Mouse (Mus musculus) G1E (cell line): ENCODE measurements around the gene Commd1. TPM values are rescaled to one million over a fixed set of nuclear protein-coding genes. Genes with fewer than 3 reads are reported as not detected.

Source experiments
- ATAC-seq: 2 replicates; pipeline ENCODE4 v1.8.0; 2016; ENCODE audit warnings: mild to moderate bottlenecking; ENCODE audit not compliant: insufficient number of reproducible peaks, poor library complexity, low FRiP score, severe bottlenecking; ENCODE audit errors: extremely low read depth
- DNase-seq: peaks from one replicate; pipeline ENCODE4 v3.0.0; 2012; ENCODE audit warnings: low spot score
- H3K27me3 ChIP-seq: 2 replicates; pipeline ENCODE4 v1.6.1; 2012; ENCODE audit warnings: mild to moderate bottlenecking, low read length, inconsistent platforms; ENCODE audit not compliant: insufficient read depth
- H3K36me3 ChIP-seq: replicated peaks from 2 replicates; pipeline ENCODE3; 2012; ENCODE audit warnings: mild to moderate bottlenecking, inconsistent platforms
- H3K4me1 ChIP-seq: 2 replicates; pipeline ENCODE4 v1.6.1; 2012; ENCODE audit warnings: low read depth, low read length, inconsistent platforms, mixed read lengths; ENCODE audit not compliant: insufficient read depth
- H3K4me3 ChIP-seq: 2 replicates; pipeline ENCODE4 v1.5.1; 2012; ENCODE audit warnings: low read depth, mild to moderate bottlenecking, inconsistent platforms, low read length, moderate library complexity, mixed read lengths
- H3K9me3 ChIP-seq: replicated peaks from 2 replicates; pipeline ENCODE4 v1.6.1; 2012; ENCODE audit warnings: inconsistent platforms
- CTCF ChIP-seq: IDR thresholded peaks from 2 replicates; pipeline ENCODE4 v1.5.1; 2012; ENCODE audit warnings: low read depth, low read length, inconsistent platforms, mixed read lengths
- GATA1 ChIP-seq: IDR thresholded peaks from 2 replicates; pipeline ENCODE4 v1.6.1; 2012; ENCODE audit warnings: borderline replicate concordance, low read length, inconsistent platforms, mixed read lengths
- GATA2 ChIP-seq: IDR thresholded peaks from 2 replicates; pipeline ENCODE4 v1.6.1; 2012; ENCODE audit warnings: low read depth, low read length, inconsistent platforms, borderline replicate concordance
- POLR2AphosphoS5 ChIP-seq: IDR thresholded peaks from 2 replicates; pipeline ENCODE4 v1.6.1; 2012; ENCODE audit warnings: low read depth, low read length, inconsistent platforms; ENCODE audit not compliant: insufficient replicate concordance
- TAL1 ChIP-seq: conservative IDR thresholded peaks from 2 replicates; pipeline ENCODE4 v1.6.1; 2012; ENCODE audit warnings: low read depth, low read length, inconsistent platforms, mixed read lengths
- polyA plus RNA-seq: library from polyadenylated mRNA; stranded (reverse); fragments of >175 nt; gene quantifications from 2 replicates; pipeline ENCODE4 v1.2.3, GENCODE M21; 2012
- total RNA-seq, 2 experiments: library from RNA; stranded (forward) in 1 of 2; stranded (reverse) in 1 of 2; fragments of 200-1000 nt in 1 of 2; fragments of >200 nt in 1 of 2; fragmentation: Nextera tagmentation in 1 of 2; gene quantifications; 2 replicates each; pipeline ENCODE4 v1.2.3; 2014 to 2017

The Commd1 gene
- total and polyA plus RNA-seq, 3 experiments: 34.1 to 93.9 (median 74.4) TPM

DNA sequence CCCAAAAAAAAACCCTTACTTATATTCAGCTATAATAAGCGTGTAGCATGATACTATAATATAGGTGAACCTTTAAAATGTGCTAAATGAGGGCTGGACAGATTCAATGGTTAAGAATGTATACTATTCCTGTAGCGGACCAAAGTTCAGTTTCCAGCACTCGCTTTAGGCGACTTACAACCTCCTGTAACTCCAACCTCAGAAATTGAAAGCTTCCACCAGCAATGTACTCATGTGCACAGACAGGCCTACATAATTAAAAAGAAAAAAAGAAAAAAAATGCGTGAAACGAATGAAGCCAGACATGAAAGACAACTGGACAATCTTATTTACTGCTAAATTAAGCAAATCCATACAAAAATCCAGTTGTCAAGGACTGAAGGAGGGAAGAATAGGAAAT lies 664 bp upstream of the Commd1 start:
- no peak for ATAC-seq
- TF ChIP-seq CTCF (no peak), TAL1 (no peak)
- Histone ChIP-seq H3K9me3 (no peaks in the 10 kb centered on the region), H3K36me3 (peaks cover 21% of the 10 kb centered on the region), H3K4me3 (peak overlapping the region; percentile 84; the same call in 1 of the 2 replicates), H3K27me3 (no peaks in the 10 kb centered on the region), H3K4me1 (peaks cover 28% of the 10 kb centered on the region)
- no peak for DNase-seq

DNA sequence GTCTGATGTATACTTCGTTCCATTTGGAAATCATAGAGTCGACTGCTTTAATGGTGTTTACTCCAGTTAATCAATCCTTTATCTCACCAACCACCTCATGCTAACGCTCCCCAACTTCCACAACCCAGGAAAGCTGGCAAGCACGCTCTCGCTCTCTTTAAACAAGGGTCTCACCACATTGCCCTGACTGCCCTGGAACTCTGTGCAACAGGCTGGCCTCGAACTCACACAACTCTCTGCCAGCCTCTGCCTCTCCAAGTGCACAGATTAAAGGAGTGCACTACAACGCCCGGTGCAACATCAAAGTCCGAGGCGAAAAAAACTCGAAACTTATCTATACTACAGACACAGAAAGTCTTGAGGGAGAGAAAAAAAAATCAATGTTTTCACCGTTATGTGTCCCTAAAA lies 635 bp downstream of the Commd1 start:
- Histone ChIP-seq H3K4me1 (peaks cover 35% of the 10 kb centered on the region), H3K4me3 (peak overlapping the region; percentile 84), H3K27me3 (no peaks in the 10 kb centered on the region), H3K9me3 (no peaks in the 10 kb centered on the region), H3K36me3 (peaks cover 32% of the 10 kb centered on the region)
- TF ChIP-seq CTCF (no peak), TAL1 (no peak), GATA2 (no peak), GATA1 (no peak), POLR2AphosphoS5 (no peak)
- DNase-seq (no peak), ATAC-seq (no peak)

DNA sequence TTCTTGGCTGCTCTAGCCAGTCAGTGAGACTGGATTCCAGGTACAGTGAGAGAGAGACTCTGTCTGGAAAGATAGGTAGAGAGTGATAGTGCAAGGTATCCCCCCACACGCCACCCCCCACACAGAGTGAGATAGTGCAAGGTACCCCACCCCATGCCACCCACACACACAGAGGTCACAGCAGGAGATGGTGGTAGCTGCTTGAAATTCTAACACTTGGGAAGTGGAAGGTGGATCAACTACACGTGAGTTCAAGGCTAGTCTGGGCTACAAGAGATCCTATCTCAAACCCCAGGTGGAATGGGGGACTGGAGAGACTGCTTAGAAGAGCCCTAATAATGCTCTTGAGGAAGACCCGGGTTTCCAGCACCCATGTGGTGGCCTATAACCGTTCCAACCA lies 1.1 kb downstream of the Commd1 start:
- Histone ChIP-seq H3K27me3 (no peaks in the 10 kb centered on the region), H3K36me3 (peaks cover 37% of the 10 kb centered on the region), H3K9me3 (no peaks in the 10 kb centered on the region), H3K4me3 (peak overlapping the region; percentile 84), H3K4me1 (peaks cover 35% of the 10 kb centered on the region)
- TF ChIP-seq GATA1: no peak
- TF ChIP-seq CTCF: no peak
- TF ChIP-seq GATA2: no peak
- no peak for TF ChIP-seq TAL1
- TF ChIP-seq POLR2AphosphoS5: no peak
- DNase-seq (no peak), ATAC-seq (no peak)

DNA sequence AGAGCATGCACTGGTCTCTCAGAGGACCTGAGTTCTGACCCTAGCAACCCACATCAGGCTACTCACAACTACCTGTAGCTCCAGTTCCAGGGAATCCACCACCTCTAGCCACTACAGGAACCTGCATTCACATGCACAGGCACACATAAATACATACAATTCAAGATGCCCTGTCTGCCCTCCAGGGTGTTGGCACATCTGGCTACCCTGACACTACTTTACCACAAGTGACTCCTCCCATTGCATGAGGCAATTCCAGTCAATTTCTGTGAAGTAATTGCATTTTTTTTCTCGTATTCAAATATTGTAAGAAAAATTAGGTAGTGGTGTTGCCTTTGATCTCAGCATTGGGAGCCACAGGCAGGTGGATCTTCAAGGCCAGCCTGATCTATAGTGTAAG lies 3.0 kb downstream of the Commd1 start:
- ATAC-seq: no peak
- H3K9me3 ChIP-seq: no peaks in the 10 kb centered on the region
- no peaks in the 10 kb centered on the region for H3K27me3 ChIP-seq
- TF ChIP-seq CTCF (no peak), GATA2 (no peak), GATA1 (no peak), TAL1 (no peak), POLR2AphosphoS5 (no peak)
- no peak for DNase-seq
- H3K36me3 ChIP-seq: peaks cover 44% of the 10 kb centered on the region
- no peak overlapping the region for H3K4me3 ChIP-seq
- H3K4me1 ChIP-seq: peaks cover 41% of the 10 kb centered on the region

DNA sequence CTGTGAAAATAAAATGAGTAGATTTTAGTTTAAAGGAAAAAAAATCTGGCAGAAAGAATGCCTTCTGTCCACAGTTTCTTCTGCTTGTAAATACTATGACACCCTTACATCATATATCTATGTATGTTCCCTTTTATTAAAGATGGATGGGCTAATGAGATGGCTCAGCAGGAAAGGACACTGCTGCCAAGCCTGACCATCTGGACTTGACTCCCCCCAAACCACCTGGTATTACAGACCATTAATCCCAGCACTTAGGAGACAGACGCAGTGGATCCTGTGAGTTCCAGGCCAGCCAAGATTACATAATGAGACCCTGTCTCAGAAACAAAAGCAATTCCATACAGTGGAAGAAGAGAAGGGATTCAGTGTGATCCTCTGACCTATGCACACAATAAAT lies 3.5 kb downstream of the Commd1 start:
- ATAC-seq (no peak), DNase-seq (no peak)
- no peak for TF ChIP-seq TAL1
- TF ChIP-seq GATA2: no peak
- no peak for TF ChIP-seq CTCF
- no peak for TF ChIP-seq GATA1
- TF ChIP-seq POLR2AphosphoS5: no peak
- Histone ChIP-seq H3K4me3 (no peak overlapping the region), H3K4me1 (peaks cover 46% of the 10 kb centered on the region), H3K36me3 (peaks cover 49% of the 10 kb centered on the region), H3K9me3 (no peaks in the 10 kb centered on the region), H3K27me3 (no peaks in the 10 kb centered on the region)

DNA sequence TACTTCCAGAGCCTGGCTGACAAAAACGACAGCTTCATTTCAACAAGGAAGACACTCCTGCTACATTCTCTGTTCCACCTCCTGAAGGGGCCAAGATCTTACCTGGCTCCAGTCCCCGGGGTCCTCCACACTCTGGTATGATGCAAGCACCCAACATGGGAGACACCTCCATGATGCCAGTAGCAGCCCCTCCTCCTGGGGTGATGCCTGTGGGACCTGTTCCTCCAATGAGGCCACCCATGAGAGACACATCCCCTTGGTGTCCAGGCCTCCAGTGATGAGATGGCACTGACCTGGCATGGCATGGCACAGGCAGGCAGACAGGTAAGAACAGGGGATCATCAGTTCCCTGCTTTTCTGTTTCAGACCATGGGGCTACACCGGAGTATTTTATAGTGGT lies 4.0 kb downstream of the Commd1 start:
- H3K36me3 ChIP-seq: peaks cover 53% of the 10 kb centered on the region

DNA sequence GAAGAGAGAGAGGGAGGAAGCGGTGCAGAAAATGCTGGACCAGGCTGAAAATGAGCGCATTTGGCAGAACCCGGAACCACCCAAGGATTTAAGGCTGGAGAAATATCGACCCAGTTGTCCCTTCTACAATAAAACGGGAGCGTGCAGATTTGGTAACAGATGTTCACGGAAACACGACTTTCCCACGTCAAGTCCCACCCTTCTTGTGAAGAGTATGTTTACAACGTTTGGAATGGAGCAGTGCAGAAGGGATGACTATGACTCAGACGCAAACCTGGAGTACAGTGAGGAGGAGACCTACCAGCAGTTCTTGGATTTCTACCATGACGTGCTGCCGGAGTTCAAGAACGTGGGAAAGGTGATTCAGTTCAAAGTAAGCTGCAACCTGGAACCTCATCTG lies 8.6 kb downstream of the Commd1 start:
- H3K9me3 ChIP-seq: peaks cover 12% of the 10 kb centered on the region
- no peak for DNase-seq
- H3K4me1 ChIP-seq: peaks cover 33% of the 10 kb centered on the region
- no peak for ATAC-seq
- TF ChIP-seq GATA2 (no peak), GATA1 (no peak), POLR2AphosphoS5 (no peak), TAL1 (no peak), CTCF (no peak)
- H3K36me3 ChIP-seq: peaks cover 53% of the 10 kb centered on the region
- H3K4me3 ChIP-seq: peak overlapping the region; percentile 66
- no peaks in the 10 kb centered on the region for H3K27me3 ChIP-seq

More for the DNA sequence above, 4.0 kb downstream of the Commd1 start:
- Histone ChIP-seq H3K9me3 (no peaks in the 10 kb centered on the region), H3K4me3 (no peak overlapping the region), H3K4me1 (peaks cover 48% of the 10 kb centered on the region), H3K27me3 (no peaks in the 10 kb centered on the region)
- ATAC-seq: no peak
- TF ChIP-seq GATA2: no peak
- TF ChIP-seq TAL1: no peak
- TF ChIP-seq GATA1: no peak
- no peak for TF ChIP-seq CTCF
- TF ChIP-seq POLR2AphosphoS5: no peak
- DNase-seq: no peak
